8 mouse cellular contexts compared by ENCODE assay signal in the genomic region with DNA sequence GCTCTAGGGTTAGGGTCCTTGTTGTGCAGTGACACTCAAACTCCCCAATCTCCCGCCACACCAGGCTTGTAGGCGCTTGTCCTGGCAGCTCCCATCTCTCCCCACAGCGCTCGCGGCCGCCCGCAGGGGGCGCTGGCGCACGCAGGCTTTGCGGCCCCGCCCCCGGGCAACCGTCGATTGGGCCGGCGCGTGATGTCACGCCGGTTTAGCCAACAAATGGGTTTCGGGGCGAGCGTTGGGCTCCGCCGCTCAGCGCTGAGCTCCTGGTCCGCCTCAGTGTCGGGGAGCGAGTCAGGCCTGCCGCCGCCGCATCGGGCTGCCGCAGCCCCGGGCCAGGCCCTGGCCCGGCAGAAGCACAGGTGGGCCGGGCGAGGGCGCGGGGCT. TPM values are rescaled to one million over a fixed set of nuclear protein-coding genes. Genes with fewer than 3 reads are reported as not detected.
DNase-seq lines count a peak whose midpoint lies in the region; ATAC-seq and TF ChIP-seq lines count a peak whose summit lies in the region.

No protein-coding gene starts in this region.

- peaks cover 13% of the 10 kb centered on the region; the same call in 1 of the 2 replicates for H3K36me3 ChIP-seq in E14TG2a.4 (ENCODE audit: insufficient read depth, low read length)
- no peaks in the 10 kb centered on the region for H3K36me3 ChIP-seq in forebrain, embryonic 11.5 days (ENCODE audit: control insufficient read depth, insufficient read depth, low read length)
- no peaks in the 10 kb centered on the region for H3K36me3 ChIP-seq in heart, embryonic 16.5 days (ENCODE audit: control insufficient read depth, insufficient read depth)
- peaks cover 14% of the 10 kb centered on the region for H3K36me3 ChIP-seq in liver, embryonic 13.5 days
- no peaks in the 10 kb centered on the region for H3K36me3 ChIP-seq in stomach, embryonic 15.5 days

- no peak overlapping the region for H3K27ac ChIP-seq in forebrain, embryonic 11.5 days (ENCODE audit: low read depth, low read length)
- peak overlapping the region; percentile 86 for H3K27ac ChIP-seq in heart, embryonic 16.5 days (ENCODE audit: low read length)
- peak overlapping the region; percentile 97 for H3K27ac ChIP-seq in liver, embryonic 13.5 days
- peak overlapping the region; percentile 91 for H3K27ac ChIP-seq in stomach, embryonic 15.5 days

- H3K4me1 ChIP-seq in E14TG2a.4 (replicated peaks; ENCODE audit: low read depth, low read length): peaks cover 29% of the 10 kb centered on the region
- H3K4me1 ChIP-seq in forebrain, embryonic 11.5 days (replicated peaks; ENCODE audit: control insufficient read depth, insufficient read depth, low read length): peaks cover 3% of the 10 kb centered on the region; the same call in 1 of the 2 replicates
- peaks cover 17% of the 10 kb centered on the region for H3K4me1 ChIP-seq in heart, embryonic 16.5 days (ENCODE audit: control insufficient read depth, insufficient read depth, low read length)
- peaks cover 42% of the 10 kb centered on the region for H3K4me1 ChIP-seq in liver, embryonic 13.5 days (replicated peaks)
- peaks cover 16% of the 10 kb centered on the region; the same call in 1 of the 2 replicates for H3K4me1 ChIP-seq in stomach, embryonic 15.5 days

- peak overlapping the region; percentile 90 for H3K4me3 ChIP-seq in E14TG2a.4 (replicated peaks; ENCODE audit: low read length)
- H3K4me3 ChIP-seq in forebrain, embryonic 11.5 days (ENCODE audit: low read depth, low read length): peak overlapping the region; percentile 96
- peak overlapping the region; percentile 95 for H3K4me3 ChIP-seq in heart, embryonic 16.5 days (ENCODE audit: low read length)
- H3K4me3 ChIP-seq in liver, embryonic 13.5 days (replicated peaks): peak overlapping the region; percentile 97
- peak overlapping the region; percentile 98 for H3K4me3 ChIP-seq in stomach, embryonic 15.5 days (replicated peaks)

- no peaks in the 10 kb centered on the region for H3K27me3 ChIP-seq in E14TG2a.4 (ENCODE audit: insufficient read depth, low read length)
- H3K27me3 ChIP-seq in forebrain, embryonic 11.5 days (ENCODE audit: control insufficient read depth, insufficient read depth, low read length): no peaks in the 10 kb centered on the region
- H3K27me3 ChIP-seq in heart, embryonic 16.5 days (ENCODE audit: control insufficient read depth, insufficient read depth, low read length): no peaks in the 10 kb centered on the region
- no peaks in the 10 kb centered on the region for H3K27me3 ChIP-seq in liver, embryonic 13.5 days
- H3K27me3 ChIP-seq in stomach, embryonic 15.5 days (replicated peaks): no peaks in the 10 kb centered on the region

- under 1% methylated on average over 40 of the region's 40 CpGs for WGBS in forebrain, embryonic 11.5 days
- WGBS in heart, embryonic 16.5 days: under 1% methylated on average over 40 of the region's 40 CpGs
- under 1% methylated on average over 39 of the region's 40 CpGs for WGBS in liver, embryonic 13.5 days (ENCODE audit: insufficient replicate concordance)
- under 1% methylated on average over 40 of the region's 40 CpGs for WGBS in stomach, embryonic 15.5 days

- peak overlapping the region; percentile 88 for H3K9ac ChIP-seq in forebrain, embryonic 11.5 days (ENCODE audit: low read length)
- H3K9ac ChIP-seq in heart, embryonic 16.5 days (ENCODE audit: low read length): peak overlapping the region; percentile 97
- peak overlapping the region; percentile 99 for H3K9ac ChIP-seq in liver, embryonic 13.5 days
- peak overlapping the region; percentile 94 for H3K9ac ChIP-seq in stomach, embryonic 15.5 days

- peak; percentile 88 for DNase-seq in c-Kit-positive CD71-positive TER-119-negative erythroid progenitor cells, embryonic 14.5 days (ENCODE audit: low read depth)
- peak; percentile 99 for DNase-seq in forebrain, embryonic 11.5 days (ENCODE audit: low spot score)
- peak; percentile 93 to 96 for DNase-seq in kidney, postnatal 25 days
- peak; percentile 92 for DNase-seq in liver, embryonic 13.5 days
- peak; percentile 97 for DNase-seq in neural tube, embryonic 10.5 days (ENCODE audit: extremely low spot score, low spot score)

- TF ChIP-seq CTCF in E14TG2a.4 (conservative IDR thresholded peaks at IDR 0.05; ENCODE audit: low read length): peak; percentile 10; the same call in 1 of the 2 replicates

- peak overlapping the region; percentile 79 for H3K4me2 ChIP-seq in forebrain, embryonic 11.5 days (ENCODE audit: low read depth, low read length, severe bottlenecking)
- H3K4me2 ChIP-seq in heart, embryonic 16.5 days (ENCODE audit: low read depth, low read length): peak overlapping the region; percentile 63
- H3K4me2 ChIP-seq in liver, embryonic 13.5 days: peak overlapping the region; percentile 78
- peak overlapping the region; percentile 75 for H3K4me2 ChIP-seq in stomach, embryonic 15.5 days

- peak; percentile 94 for ATAC-seq in forebrain, embryonic 11.5 days (replicated peaks; ENCODE audit: low FRiP score)
- peak; percentile 94 for ATAC-seq in heart, embryonic 16.5 days (replicated peaks; ENCODE audit: extremely low read depth, insufficient read depth, low FRiP score)
- peak; percentile 91 for ATAC-seq in liver, embryonic 13.5 days (ENCODE audit: low read depth)
- ATAC-seq in stomach, embryonic 15.5 days (ENCODE audit: insufficient read depth, low FRiP score, low read depth): peak; percentile 94

- no peaks in the 10 kb centered on the region for H3K9me3 ChIP-seq in E14TG2a.4 (ENCODE audit: low read length)
- H3K9me3 ChIP-seq in forebrain, embryonic 11.5 days (ENCODE audit: control insufficient read depth, low read length): no peaks in the 10 kb centered on the region
- H3K9me3 ChIP-seq in heart, embryonic 16.5 days (replicated peaks; ENCODE audit: control insufficient read depth, low read length): no peaks in the 10 kb centered on the region
- no peaks in the 10 kb centered on the region for H3K9me3 ChIP-seq in liver, embryonic 13.5 days (replicated peaks)
- H3K9me3 ChIP-seq in stomach, embryonic 15.5 days: no peaks in the 10 kb centered on the region

RNA-seq across cellular contexts. Expression of gene Fbxo34, which starts 22.1 kb away (rescaled TPM):
- 22.9 and 27.6 TPM in 2 replicates for polyA plus RNA-seq in forebrain, embryonic 11.5 days (2014; fragmentation: Nextera tagmentation; extraction: Ambion mirVana)
- polyA plus RNA-seq in heart, embryonic 16.5 days (2015; fragmentation: Nextera tagmentation; extraction: Ambion mirVana): 16.7 and 20.0 TPM in 2 replicates
- polyA plus RNA-seq in liver, embryonic 13.5 days (2015; fragmentation: Nextera tagmentation; extraction: Ambion mirVana): 34.9 and 36.3 TPM in 2 replicates
- 20.0 and 23.3 TPM in 2 replicates for polyA plus RNA-seq in stomach, embryonic 15.5 days (2015; fragmentation: Nextera tagmentation; extraction: Ambion mirVana)

RNA-seq across cellular contexts. Expression of gene Dlgap5, which starts 54.1 kb away (rescaled TPM):
- polyA plus RNA-seq in forebrain, embryonic 11.5 days (2014; fragmentation: Nextera tagmentation; extraction: Ambion mirVana): 77.6 and 90.4 TPM in 2 replicates
- polyA plus RNA-seq in heart, embryonic 16.5 days (2015; fragmentation: Nextera tagmentation; extraction: Ambion mirVana): 32.7 and 35.1 TPM in 2 replicates
- polyA plus RNA-seq in liver, embryonic 13.5 days (2015; fragmentation: Nextera tagmentation; extraction: Ambion mirVana): 58.4 and 66.0 TPM in 2 replicates
- polyA plus RNA-seq in stomach, embryonic 15.5 days (2015; fragmentation: Nextera tagmentation; extraction: Ambion mirVana): 37.2 and 40.6 TPM in 2 replicates
